Mouse (Mus musculus) embryonic facial prominence, embryonic 14.5 days (tissue): Measurements from ENCODE around the gene Abhd12. TPM values are rescaled to one million over a fixed set of nuclear protein-coding genes. Genes with fewer than 3 reads are reported as not detected.

ENCODE experiments used
- polyA plus RNA-seq: library from polyadenylated mRNA; unstranded; fragments of >200 nt; fragmentation: Nextera tagmentation; extraction: Ambion mirVana; gene quantifications from 2 replicates; pipeline ENCODE4 v1.2.1, GENCODE M21; 2014

Abhd12 gene
- polyA plus RNA-seq, 1 experiment from 2014 or later: 65.9 TPM

Other genes with a start within 250 kb of the Abhd12 start
- 5.3 and 7.8 TPM in 2 replicates for gene Acss1, start 236.2 kb downstream of the Abhd12 start, polyA plus RNA-seq
- not detected in 2 replicates for gene Vsx1, start 215.4 kb downstream of the Abhd12 start, polyA plus RNA-seq
- gene Entpd6, start 155.7 kb downstream of the Abhd12 start, polyA plus RNA-seq: 27.8 and 31.2 TPM in 2 replicates
- 62.4 and 73.4 TPM in 2 replicates for gene Pygb, start 118.0 kb downstream of the Abhd12 start, polyA plus RNA-seq
- gene Gins1, start 659 bp upstream of the Abhd12 start, polyA plus RNA-seq: 30.0 and 34.7 TPM in 2 replicates
- gene Ninl, start 134.6 kb upstream of the Abhd12 start, polyA plus RNA-seq: 6.1 TPM in 2 replicates
- gene Nanp, start 134.7 kb upstream of the Abhd12 start, polyA plus RNA-seq: 39.0 and 39.3 TPM in 2 replicates
- not detected in 2 replicates for gene Gm14151, start 187.6 kb upstream of the Abhd12 start, polyA plus RNA-seq
- gene Gm14147, start 193.5 kb upstream of the Abhd12 start, polyA plus RNA-seq: not detected in 2 replicates